8 mouse cellular contexts compared by ENCODE assay signal in the genomic region with DNA sequence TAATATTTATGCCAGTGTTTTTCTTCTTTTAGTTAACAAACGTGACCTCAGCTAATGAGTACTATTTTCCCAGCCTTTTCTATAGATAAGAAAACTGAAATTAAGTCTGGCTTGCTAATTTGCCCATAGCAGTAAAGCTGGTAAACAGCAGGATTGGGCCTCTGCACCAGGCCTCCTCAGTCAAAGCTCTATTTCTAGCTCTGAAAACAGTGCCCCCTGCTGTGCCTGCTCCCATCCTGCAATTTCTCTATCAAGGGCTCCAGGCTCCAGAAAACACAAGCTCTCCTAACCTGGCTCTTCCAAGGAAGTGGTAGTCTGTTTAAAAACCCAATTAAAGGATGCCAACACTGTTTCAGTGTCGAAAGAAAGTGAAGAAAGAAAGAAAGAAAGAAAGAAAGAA.
DNase-seq lines count a peak whose midpoint lies in the region; ATAC-seq lines count a peak whose summit lies in the region.

No protein-coding gene starts in this region.

- no peaks in the 10 kb centered on the region for H3K9me3 ChIP-seq in forebrain, embryonic 10.5 days
- H3K9me3 ChIP-seq in forebrain, embryonic 16.5 days (ENCODE audit: control insufficient read depth, low read length): no peaks in the 10 kb centered on the region
- H3K9me3 ChIP-seq in forebrain, embryonic 13.5 days (replicated peaks): no peaks in the 10 kb centered on the region
- no peaks in the 10 kb centered on the region for H3K9me3 ChIP-seq in hindbrain, embryonic 11.5 days (ENCODE audit: control insufficient read depth, low read length)

- peak; percentile 45 for DNase-seq in forebrain, embryonic 10.5 days (ENCODE audit: extremely low spot score, low spot score)
- peak; percentile 26 for DNase-seq in c-Kit-positive CD71-negative TER-119-negative erythroid progenitor cells, embryonic 14.5 days (ENCODE audit: low read depth)
- DNase-seq in hindbrain, embryonic 11.5 days (ENCODE audit: low spot score): peak; percentile 75
- peak; percentile 39 to 76 for DNase-seq in layer of hippocampus, postnatal 25 days (ENCODE audit: extremely low spot score in 1 of 2, low spot score in 1 of 2)
- DNase-seq in thymus, postnatal 25 days: peak; percentile 7

- ATAC-seq in forebrain, embryonic 16.5 days: no peak; the same call in 1 of the 2 replicates
- no peak for ATAC-seq in forebrain, embryonic 13.5 days
- no peak for ATAC-seq in hindbrain, embryonic 11.5 days (ENCODE audit: low FRiP score)
- peak; percentile 82 for ATAC-seq in megakaryocyte-erythroid progenitor cell, adult 5-6 weeks (replicated peaks; ENCODE audit: low FRiP score, low TSS enrichment, poor library complexity, severe bottlenecking)

- H3K4me2 ChIP-seq in forebrain, embryonic 16.5 days (ENCODE audit: low read length): no peak overlapping the region
- H3K4me2 ChIP-seq in forebrain, embryonic 13.5 days: no peak overlapping the region
- no peak overlapping the region for H3K4me2 ChIP-seq in hindbrain, embryonic 11.5 days (replicated peaks; ENCODE audit: low read depth, low read length)

- no peak overlapping the region for H3K27ac ChIP-seq in forebrain, embryonic 10.5 days
- H3K27ac ChIP-seq in forebrain, embryonic 16.5 days (ENCODE audit: low read length): no peak overlapping the region; the same call in 1 of the 2 replicates
- peak overlapping the region; percentile 87 for H3K27ac ChIP-seq in forebrain, embryonic 13.5 days
- H3K27ac ChIP-seq in hindbrain, embryonic 11.5 days (ENCODE audit: low read depth, low read length): no peak overlapping the region

- no peaks in the 10 kb centered on the region for H3K36me3 ChIP-seq in forebrain, embryonic 10.5 days (replicated peaks)
- H3K36me3 ChIP-seq in forebrain, embryonic 16.5 days (ENCODE audit: control insufficient read depth, insufficient read depth): peaks cover 6% of the 10 kb centered on the region
- H3K36me3 ChIP-seq in forebrain, embryonic 13.5 days (ENCODE audit: poor library complexity, severe bottlenecking): peaks cover 26% of the 10 kb centered on the region
- H3K36me3 ChIP-seq in hindbrain, embryonic 11.5 days (ENCODE audit: control insufficient read depth, insufficient read depth, low read length): no peaks in the 10 kb centered on the region

- no peak overlapping the region for H3K9ac ChIP-seq in forebrain, embryonic 16.5 days (replicated peaks; ENCODE audit: low read depth, low read length)
- H3K9ac ChIP-seq in forebrain, embryonic 13.5 days: no peak overlapping the region
- H3K9ac ChIP-seq in hindbrain, embryonic 11.5 days (ENCODE audit: low read depth, low read length): no peak overlapping the region

- no peaks in the 10 kb centered on the region for H3K27me3 ChIP-seq in forebrain, embryonic 10.5 days (ENCODE audit: poor library complexity, severe bottlenecking)
- no peaks in the 10 kb centered on the region for H3K27me3 ChIP-seq in forebrain, embryonic 16.5 days (replicated peaks; ENCODE audit: control insufficient read depth, insufficient read depth, low read length)
- no peaks in the 10 kb centered on the region for H3K27me3 ChIP-seq in forebrain, embryonic 13.5 days
- no peaks in the 10 kb centered on the region for H3K27me3 ChIP-seq in hindbrain, embryonic 11.5 days (ENCODE audit: control insufficient read depth, insufficient read depth, low read length)

- no peak overlapping the region for H3K4me3 ChIP-seq in forebrain, embryonic 10.5 days
- no peak overlapping the region for H3K4me3 ChIP-seq in forebrain, embryonic 16.5 days (replicated peaks; ENCODE audit: low read length)
- no peak overlapping the region for H3K4me3 ChIP-seq in forebrain, embryonic 13.5 days
- H3K4me3 ChIP-seq in hindbrain, embryonic 11.5 days (ENCODE audit: low read depth, low read length): no peak overlapping the region

- 49% methylated on average over 2 of the region's 2 CpGs for WGBS in forebrain, embryonic 10.5 days
- WGBS in forebrain, embryonic 16.5 days: 29% methylated on average over 2 of the region's 2 CpGs
- whole genome bisulfite sequencing in forebrain, embryonic 13.5 days: 31% methylated on average over 2 of the region's 2 CpGs
- WGBS in hindbrain, embryonic 11.5 days: 58% methylated on average over 2 of the region's 2 CpGs

- peaks cover 30% of the 10 kb centered on the region for H3K4me1 ChIP-seq in forebrain, embryonic 10.5 days
- peaks cover 23% of the 10 kb centered on the region for H3K4me1 ChIP-seq in forebrain, embryonic 16.5 days (replicated peaks; ENCODE audit: control insufficient read depth, insufficient read depth, low read length)
- peaks cover 50% of the 10 kb centered on the region for H3K4me1 ChIP-seq in forebrain, embryonic 13.5 days
- H3K4me1 ChIP-seq in hindbrain, embryonic 11.5 days (replicated peaks; ENCODE audit: control insufficient read depth, insufficient read depth, low read length): peaks cover 3% of the 10 kb centered on the region; the same call in 1 of the 2 replicates

Comparison
In these comparisons a context has a peak if more than half of its experiments do, and no peak if none do; other contexts are left out.
1. DNase-seq: peak in every context shown above with its lines; median percentile 75 in hindbrain, embryonic 11.5 days; 58 in layer of hippocampus, postnatal 25 days; 45 in forebrain, embryonic 10.5 days; 26 in c-Kit-positive CD71-negative TER-119-negative erythroid progenitor cells, embryonic 14.5 days; 7 in thymus, postnatal 25 days.